Mouse (Mus musculus) erythroblast, embryonic 14.5 days (primary cell): Measurements from ENCODE around the gene Bms1.

Experiments
- GATA1 ChIP-seq: IDR thresholded peaks from 2 replicates; pipeline ENCODE4 v1.6.1; 2012; ENCODE audit warnings: low read length, inconsistent platforms, mixed read lengths
- TAL1 ChIP-seq: IDR thresholded peaks from 3 replicates; pipeline ENCODE4 v1.6.1; 2012; ENCODE audit warnings: low read length, inconsistent platforms, mixed read lengths

DNA sequence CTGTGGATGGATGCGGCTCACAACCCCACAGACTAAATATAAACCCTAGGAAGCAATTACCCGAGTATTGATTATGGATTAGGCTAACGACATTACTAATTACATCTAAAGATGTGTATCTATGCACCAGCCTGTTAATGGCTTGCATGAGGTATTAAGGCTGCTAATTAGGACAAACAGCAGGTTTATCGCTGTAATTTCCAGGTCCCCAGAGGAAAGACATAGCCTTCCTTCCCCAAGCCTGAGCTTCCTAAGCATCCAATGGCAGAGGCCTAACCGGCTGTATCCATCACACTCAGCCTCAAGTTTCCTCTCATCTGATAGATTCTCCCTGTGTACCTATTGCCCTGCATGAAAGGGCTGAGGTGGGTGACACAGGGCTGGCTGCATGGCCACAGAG, 81.6 kb downstream of the Bms1 start:
- TF ChIP-seq GATA1 = no peak
- TF ChIP-seq TAL1 = no peak
